Mouse (Mus musculus): ENCODE measurements around the gene Fnbp1.

DNA sequence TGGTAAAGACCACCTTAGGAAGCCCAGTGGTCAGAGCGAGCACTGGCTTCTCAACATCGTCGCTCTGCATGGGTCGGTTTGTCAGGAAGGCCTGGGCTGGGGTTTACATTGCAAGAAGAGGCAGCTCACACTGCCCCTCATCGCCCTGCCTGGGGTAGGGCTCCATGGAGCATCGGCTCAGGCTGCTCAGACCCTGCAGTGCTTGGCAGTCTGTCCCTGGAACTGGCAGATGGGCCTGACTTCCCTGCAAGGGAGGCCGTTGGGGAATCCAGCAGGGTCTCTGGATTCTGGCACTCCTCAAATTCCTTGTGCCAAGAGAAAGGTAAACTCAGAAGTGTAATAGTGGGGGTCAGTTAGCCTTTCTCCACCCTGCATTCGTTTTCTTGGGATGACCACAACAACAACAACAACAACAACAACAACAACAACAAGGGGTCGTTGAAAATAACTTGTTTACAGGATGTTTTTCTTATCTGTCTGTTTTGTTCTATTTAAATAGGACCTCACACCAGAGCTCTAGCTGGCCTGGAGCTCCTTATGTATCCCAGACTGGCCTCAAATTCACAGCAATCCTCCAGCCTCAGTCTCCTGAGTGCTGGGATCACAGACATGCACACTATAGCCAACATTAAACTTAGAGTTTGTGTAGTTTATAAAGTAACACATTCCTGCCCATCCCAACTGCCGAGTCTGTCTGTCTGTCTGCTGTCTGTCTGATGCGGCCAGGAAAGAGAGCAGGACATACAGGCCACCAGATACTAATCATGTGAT lies 75.6 kb downstream of the Fnbp1 start:
- no peak for TF ChIP-seq CTCF (IDR thresholded peaks at IDR 0.05; ENCODE audit: low read depth, low read length)
- no peak for TF ChIP-seq TAL1 (conservative IDR thresholded peaks at IDR 0.05; ENCODE audit: low read depth, low read length)
- no peak for TF ChIP-seq GATA1 (IDR thresholded peaks at IDR 0.05; ENCODE audit: borderline replicate concordance, low read length)
- TF ChIP-seq GATA2 (IDR thresholded peaks at IDR 0.05; ENCODE audit: borderline replicate concordance, low read depth, low read length), result no peak

Data from G1E (cell line).